Mouse (Mus musculus) limb, embryonic 10.5 days (tissue): ENCODE measurements around the gene Trim9. TPM values are rescaled to one million over a fixed set of nuclear protein-coding genes. Genes with fewer than 3 reads are reported as not detected.
A peak's percentile ranks its signal among the peaks of the same experiment; 100 is the strongest.

Experiments
- DNase-seq: peaks from one replicate; pipeline ENCODE4 v3.0.0-alpha.2; 2017; ENCODE audit warnings: low spot score
- H3K27ac ChIP-seq: fragments of 300-500 bp; sonication (generic); 2 replicates; pipeline ENCODE4 v1.5.1; 2016; ENCODE audit warnings: mild to moderate bottlenecking
- H3K27me3 ChIP-seq: fragments of 300-500 bp; sonication (generic); 2 replicates; pipeline ENCODE4 v1.6.1; 2016; ENCODE audit warnings: low read depth, mild to moderate bottlenecking; ENCODE audit not compliant: poor library complexity, severe bottlenecking
- H3K36me3 ChIP-seq: fragments of 300-500 bp; sonication (generic); 2 replicates; pipeline ENCODE4 v1.6.1; 2016; ENCODE audit warnings: mild to moderate bottlenecking, moderate library complexity
- H3K4me1 ChIP-seq: fragments of 300-500 bp; sonication (generic); 2 replicates; pipeline ENCODE4 v1.6.1; 2016
- H3K4me3 ChIP-seq: fragments of 300-500 bp; sonication (generic); 2 replicates; pipeline ENCODE4 v1.5.1; 2016; ENCODE audit warnings: mild to moderate bottlenecking, moderate library complexity
- H3K9me3 ChIP-seq: fragments of 300-500 bp; sonication (generic); replicated peaks from 2 replicates; pipeline ENCODE4 v1.6.1; 2016; ENCODE audit warnings: mild to moderate bottlenecking
- WGBS: fragments of 180-500 bp; shearing (Covaris S2); methylation state at CpG from one replicate; pipeline ENCODE4 v1.1.7; 2016; 5-methylcytosine and 5-hydroxymethylcytosine counted together
- polyA plus RNA-seq: library from polyadenylated mRNA; unstranded; fragments of >200 nt; fragmentation: Nextera tagmentation; extraction: Ambion mirVana; gene quantifications from 2 replicates; pipeline ENCODE4 v1.2.1, GENCODE M21; 2016

Gene Trim9
- polyA plus RNA-seq, 1 experiment from 2014 or later = 0.55 TPM

DNA sequence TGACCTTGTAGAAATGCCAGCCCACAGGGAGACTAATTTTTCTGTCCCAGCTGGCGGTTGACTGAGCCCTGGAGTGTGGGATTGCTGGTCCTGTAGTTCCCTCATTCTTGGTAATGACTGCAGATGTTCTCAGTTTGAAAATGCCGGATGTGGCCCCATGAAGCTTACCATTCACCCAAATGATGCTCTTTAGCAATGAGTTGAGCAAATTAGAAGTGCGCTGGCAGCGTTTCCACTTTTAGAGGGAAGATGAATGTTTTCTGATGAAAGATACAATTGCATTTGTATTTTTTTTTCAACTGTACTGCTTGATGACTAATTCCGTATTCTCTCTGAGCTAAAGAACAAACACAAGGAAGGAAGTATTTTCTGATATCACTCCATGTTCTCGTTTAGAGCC is 2.4 kb upstream of the Trim9 start:
- 84% methylated on average over 6 of the region's 6 CpGs for WGBS
- H3K4me1 ChIP-seq = peaks cover 27% of the 10 kb centered on the region
- H3K36me3 ChIP-seq = no peaks in the 10 kb centered on the region

DNA sequence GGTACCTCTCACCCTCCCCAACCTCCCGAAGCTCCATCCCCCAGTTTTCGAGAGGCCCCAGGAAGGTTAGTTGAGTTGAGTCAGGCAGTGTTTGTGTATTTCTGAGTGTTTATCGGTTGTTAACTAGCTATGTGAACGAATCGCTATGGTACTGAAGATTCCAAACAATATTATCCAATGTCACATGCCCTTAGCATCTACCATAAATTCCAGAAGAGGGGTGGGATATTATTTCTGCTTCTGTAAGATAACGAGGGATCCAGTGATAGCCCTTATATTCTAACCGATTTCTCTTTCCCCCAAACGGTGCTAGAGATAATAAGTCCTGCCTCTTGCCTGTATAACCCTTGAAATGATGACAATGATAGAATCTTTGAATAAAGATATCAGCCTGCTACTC is 612 bp upstream of the Trim9 start:
- H3K4me1 ChIP-seq = peaks cover 27% of the 10 kb centered on the region
- WGBS = 22% methylated on average over 8 of the region's 8 CpGs

More for the DNA sequence above, 2.4 kb upstream of the Trim9 start:
- no peak for DNase-seq
- Histone ChIP-seq H3K27ac (no peak overlapping the region), H3K27me3 (peaks cover 30% of the 10 kb centered on the region), H3K4me3 (no peak overlapping the region), H3K9me3 (no peaks in the 10 kb centered on the region)

DNA sequence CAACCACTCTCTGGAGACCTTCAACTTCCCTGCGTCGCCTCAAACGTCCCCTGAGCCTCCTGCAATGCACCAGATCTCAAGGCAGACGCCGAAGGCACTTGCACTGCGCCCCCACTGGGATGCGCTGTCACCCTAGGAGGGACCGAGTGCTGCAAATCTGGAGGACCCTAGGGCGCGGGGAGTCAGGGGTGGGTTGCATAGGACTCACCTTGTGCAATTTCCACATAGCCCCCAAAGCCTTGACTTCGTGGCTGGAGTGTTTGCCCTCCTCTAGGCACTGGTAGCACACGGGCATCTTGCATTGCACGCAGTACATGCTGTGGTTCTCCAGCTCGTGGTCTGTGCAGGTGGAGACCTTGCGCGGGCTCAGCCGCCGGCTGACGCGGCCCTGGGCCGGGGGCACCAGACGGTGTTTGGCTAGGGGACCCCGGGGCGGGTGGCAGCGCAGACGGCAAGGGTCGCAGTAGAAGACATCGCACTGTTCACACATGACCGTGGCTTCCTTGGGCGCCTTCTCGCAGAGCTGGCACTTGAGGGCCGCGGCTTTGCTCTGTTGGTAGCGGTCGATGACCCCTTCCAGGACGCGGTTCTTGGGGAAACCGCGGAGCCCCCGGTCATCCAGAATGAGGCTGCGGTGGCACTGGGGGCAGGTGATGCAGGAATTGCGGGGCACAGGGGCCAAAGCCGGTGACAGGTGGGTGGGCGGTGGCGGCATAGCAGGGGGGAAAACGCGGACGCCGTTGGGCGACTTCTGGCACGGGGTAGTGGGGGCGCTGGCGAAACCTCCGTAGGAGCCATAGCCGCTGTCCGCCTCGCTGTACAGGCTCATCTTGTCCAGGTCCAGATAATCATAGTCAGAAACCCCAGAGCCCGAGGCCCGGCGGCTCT is 1.0 kb downstream of the Trim9 start:
- no peaks in the 10 kb centered on the region for H3K36me3 ChIP-seq
- H3K9me3 ChIP-seq = no peaks in the 10 kb centered on the region
- peak; percentile 45 for DNase-seq
- peaks cover 38% of the 10 kb centered on the region for H3K27me3 ChIP-seq
- peaks cover 27% of the 10 kb centered on the region for H3K4me1 ChIP-seq
- H3K27ac ChIP-seq = no peak overlapping the region
- peak overlapping the region; percentile 74 for H3K4me3 ChIP-seq
- 1% methylated on average over 60 of the region's 60 CpGs for WGBS

More for the DNA sequence above, 612 bp upstream of the Trim9 start:
- Histone ChIP-seq H3K9me3 (no peaks in the 10 kb centered on the region), H3K27me3 (peaks cover 38% of the 10 kb centered on the region), H3K4me3 (peak overlapping the region; percentile 74), H3K27ac (no peak overlapping the region), H3K36me3 (no peaks in the 10 kb centered on the region)
- DNase-seq = no peak

DNA sequence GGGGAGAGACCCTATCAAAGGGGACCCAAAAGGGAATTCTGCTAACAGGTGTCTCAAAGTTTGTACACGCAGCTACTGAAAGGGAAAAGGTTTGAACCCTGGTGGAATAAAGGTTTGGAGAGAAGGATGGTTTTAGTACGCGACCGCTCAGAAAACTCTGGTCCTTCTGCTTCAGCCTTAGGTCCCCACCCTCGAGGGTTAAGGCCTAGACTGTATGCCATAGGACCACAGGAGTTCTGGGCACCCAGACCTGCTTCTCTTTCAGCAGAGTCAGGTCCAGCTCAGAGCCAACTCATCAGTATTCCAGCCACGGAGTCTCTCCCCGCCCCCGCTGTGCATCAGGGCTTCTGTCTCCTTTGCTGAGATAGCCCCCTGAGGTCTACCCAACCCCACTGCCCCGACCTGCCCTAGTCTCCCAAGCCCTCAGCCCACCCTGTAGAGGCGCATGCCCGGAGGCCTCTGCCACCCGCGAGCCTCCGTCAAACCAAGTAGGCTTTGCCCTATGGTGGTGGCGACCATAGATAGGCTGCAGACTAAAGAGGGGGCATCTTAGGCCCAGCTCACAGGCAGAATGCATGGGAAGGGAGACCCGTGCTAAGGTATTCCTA is 1.8 kb downstream of the Trim9 start:
- Histone ChIP-seq H3K9me3 (no peaks in the 10 kb centered on the region), H3K4me3 (peak overlapping the region; percentile 74), H3K27me3 (peaks cover 38% of the 10 kb centered on the region), H3K4me1 (peaks cover 27% of the 10 kb centered on the region), H3K36me3 (no peaks in the 10 kb centered on the region), H3K27ac (no peak overlapping the region)
- DNase-seq = no peak
- WGBS = 29% methylated on average over 16 of the region's 16 CpGs

DNA sequence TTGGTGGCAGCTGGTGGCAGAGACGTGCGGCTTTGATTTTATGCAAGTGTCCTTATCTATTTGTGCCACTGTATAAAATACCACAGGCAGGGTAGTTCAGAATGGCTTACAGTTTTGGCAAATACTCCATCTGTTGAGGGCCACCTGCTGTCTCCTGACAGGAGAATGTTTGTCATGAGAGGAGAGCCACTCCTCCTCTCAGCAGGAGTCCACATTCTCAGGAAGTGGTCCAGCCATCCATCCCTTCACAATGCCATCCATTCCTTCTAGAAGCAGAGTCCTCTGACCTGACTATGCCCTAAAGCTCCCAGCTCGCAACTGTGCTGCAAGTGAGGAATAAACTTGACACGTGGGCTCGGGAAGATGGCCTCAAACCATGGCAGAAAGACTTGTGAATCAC is 12.2 kb downstream of the Trim9 start:
- no peaks in the 10 kb centered on the region for H3K36me3 ChIP-seq
- H3K4me1 ChIP-seq = no peaks in the 10 kb centered on the region
- no peak overlapping the region for H3K27ac ChIP-seq
- no peak for DNase-seq
- no peaks in the 10 kb centered on the region for H3K27me3 ChIP-seq
- WGBS = 64% methylated on average over 5 of the region's 5 CpGs
- no peak overlapping the region for H3K4me3 ChIP-seq
- no peaks in the 10 kb centered on the region for H3K9me3 ChIP-seq

DNA sequence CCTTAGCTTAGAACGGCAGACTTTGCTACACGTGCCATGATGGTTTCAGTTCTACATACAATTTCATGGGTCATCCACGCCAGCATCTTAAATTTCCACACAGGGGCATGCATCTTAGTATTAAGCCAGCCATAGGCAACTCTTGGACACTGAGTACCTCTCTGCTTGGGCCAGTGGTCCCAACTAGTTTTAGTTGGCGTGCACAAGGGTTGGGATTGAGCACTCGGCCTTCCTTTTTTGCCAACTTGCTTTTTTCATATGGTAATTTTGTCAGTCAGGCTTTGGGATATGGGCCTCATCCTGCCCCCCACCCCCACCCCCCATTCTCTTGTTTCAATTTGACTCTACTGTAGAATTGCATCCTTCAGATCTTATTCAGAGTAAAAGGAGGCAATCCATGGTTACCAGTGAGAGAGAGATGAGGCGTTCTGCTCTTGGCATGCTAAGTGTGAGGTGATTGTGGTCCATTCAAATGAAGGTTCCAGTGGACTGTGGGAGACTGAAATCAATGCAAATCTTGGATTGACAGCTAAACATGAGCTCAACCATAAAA is 14.1 kb downstream of the Trim9 start:
- H3K4me3 ChIP-seq = no peak overlapping the region
- H3K9me3 ChIP-seq = no peaks in the 10 kb centered on the region
- DNase-seq = no peak
- H3K4me1 ChIP-seq = no peaks in the 10 kb centered on the region
- H3K27me3 ChIP-seq = no peaks in the 10 kb centered on the region
- no peak overlapping the region for H3K27ac ChIP-seq
- 87% methylated on average over 6 of the region's 6 CpGs for WGBS
- H3K36me3 ChIP-seq = no peaks in the 10 kb centered on the region

DNA sequence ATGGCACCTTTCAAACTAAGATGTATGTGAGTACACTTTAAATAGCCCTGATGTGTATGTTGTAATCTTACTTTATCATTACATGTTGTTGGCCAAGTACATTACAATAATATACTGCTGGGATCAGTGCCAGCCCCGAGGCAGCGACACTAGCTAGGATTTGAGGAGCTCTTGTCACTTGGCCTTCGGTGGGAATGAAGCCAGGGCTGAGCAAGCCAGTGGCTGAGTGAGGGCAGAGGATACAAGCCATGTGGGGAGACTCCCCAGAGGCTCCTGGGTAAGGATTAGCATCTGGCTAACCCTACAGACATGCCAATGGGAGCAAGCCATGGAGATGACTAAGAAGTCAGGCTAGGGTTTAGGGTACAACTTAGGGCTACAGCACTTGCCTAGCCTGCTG is 18.4 kb downstream of the Trim9 start:
- no peaks in the 10 kb centered on the region for H3K9me3 ChIP-seq
- H3K27me3 ChIP-seq = no peaks in the 10 kb centered on the region
- H3K27ac ChIP-seq = no peak overlapping the region
- H3K36me3 ChIP-seq = no peaks in the 10 kb centered on the region
- no peak overlapping the region for H3K4me3 ChIP-seq
- 85% methylated on average over 3 of the region's 3 CpGs for whole genome bisulfite sequencing
- no peaks in the 10 kb centered on the region for H3K4me1 ChIP-seq
- DNase-seq = no peak

DNA sequence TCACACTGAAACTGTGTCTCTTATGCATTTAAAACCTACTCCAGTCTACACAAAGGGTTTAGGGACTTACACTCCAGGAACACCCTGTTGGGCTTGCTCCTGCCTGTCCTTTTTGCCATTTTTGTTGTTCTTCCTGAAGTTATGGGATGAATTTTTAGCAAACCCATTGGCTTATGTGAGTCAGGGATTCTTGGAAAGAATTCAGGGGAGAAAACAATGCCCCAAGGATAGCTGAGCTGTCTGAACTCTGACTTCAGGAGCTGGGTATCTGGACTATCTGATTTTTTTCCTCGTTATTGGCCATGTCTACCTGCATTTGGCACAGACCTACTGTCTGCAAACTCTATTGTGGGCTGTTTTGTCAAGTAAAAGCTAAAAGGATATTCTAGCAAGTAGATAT is 20.5 kb downstream of the Trim9 start:
- Histone ChIP-seq H3K36me3 (no peaks in the 10 kb centered on the region), H3K27me3 (no peaks in the 10 kb centered on the region), H3K4me3 (no peak overlapping the region), H3K4me1 (no peaks in the 10 kb centered on the region), H3K27ac (no peak overlapping the region), H3K9me3 (no peaks in the 10 kb centered on the region)
- DNase-seq = no peak
- WGBS = 83% methylated on average over 1 of the region's 1 CpGs

DNA sequence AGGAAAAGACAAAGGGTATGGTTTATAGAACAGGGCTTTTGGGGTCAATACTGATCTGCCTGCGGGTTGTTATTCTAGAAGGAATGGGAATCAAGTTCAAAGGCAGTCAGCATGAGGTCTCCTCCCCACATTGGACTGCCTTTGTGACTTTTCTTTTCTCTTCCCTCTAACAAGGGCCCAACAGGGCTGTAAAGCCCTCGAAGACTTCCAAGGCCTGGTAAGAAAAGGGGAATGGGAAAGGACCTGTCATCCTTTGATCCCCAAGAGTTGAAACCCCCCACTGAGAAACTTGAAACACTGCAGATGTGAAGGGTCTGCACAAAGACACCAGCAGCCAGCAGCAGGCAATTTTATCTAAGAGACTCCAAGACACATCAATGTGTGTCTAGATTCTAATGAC is 21.0 kb downstream of the Trim9 start:
- H3K9me3 ChIP-seq = no peaks in the 10 kb centered on the region
- no peaks in the 10 kb centered on the region for H3K36me3 ChIP-seq
- 36% methylated on average over 2 of the region's 2 CpGs for WGBS
- H3K27me3 ChIP-seq = no peaks in the 10 kb centered on the region
- H3K4me1 ChIP-seq = no peaks in the 10 kb centered on the region
- DNase-seq = no peak
- H3K4me3 ChIP-seq = no peak overlapping the region
- H3K27ac ChIP-seq = no peak overlapping the region

DNA sequence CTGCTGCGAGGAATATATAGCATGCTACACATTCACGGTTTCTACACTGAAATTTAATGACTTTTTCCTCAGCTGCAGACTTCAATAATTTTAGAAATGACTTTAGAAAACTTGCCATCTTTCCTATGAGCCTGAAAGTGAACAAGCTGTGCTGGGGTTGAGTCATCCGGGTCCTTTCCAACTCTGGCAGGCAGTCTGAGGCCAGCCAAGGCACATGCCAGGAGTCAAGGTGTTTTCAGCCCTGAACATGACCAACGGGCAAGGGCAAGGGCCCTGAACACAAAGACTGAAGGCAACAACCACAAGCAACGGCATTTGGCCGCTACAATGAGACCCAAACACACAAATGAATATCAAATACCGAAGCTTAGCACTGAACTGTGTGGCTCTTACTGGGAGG is 21.6 kb downstream of the Trim9 start:
- Histone ChIP-seq H3K4me1 (no peaks in the 10 kb centered on the region), H3K9me3 (no peaks in the 10 kb centered on the region), H3K27ac (no peak overlapping the region), H3K36me3 (no peaks in the 10 kb centered on the region), H3K27me3 (no peaks in the 10 kb centered on the region), H3K4me3 (no peak overlapping the region)
- DNase-seq = no peak
- 80% methylated on average over 7 of the region's 7 CpGs for WGBS

DNA sequence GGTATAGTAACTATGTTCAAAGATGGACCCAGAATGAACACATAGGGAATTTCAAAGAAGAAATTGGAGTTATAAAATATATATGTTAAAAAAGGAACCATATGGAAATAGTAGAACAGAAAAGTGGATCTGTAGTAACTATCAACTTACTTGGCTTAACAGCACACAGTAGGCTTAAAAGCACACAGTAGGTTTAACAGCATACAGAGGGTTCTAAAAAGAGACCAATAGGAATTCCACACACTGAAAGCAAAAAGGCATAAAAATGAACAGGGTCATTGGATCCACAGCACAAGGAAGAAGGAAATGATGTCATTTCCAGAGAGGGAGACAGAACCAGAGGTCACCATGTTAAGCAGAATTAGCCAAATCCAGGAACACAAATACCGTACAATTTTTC is 24.6 kb downstream of the Trim9 start:
- Histone ChIP-seq H3K9me3 (no peaks in the 10 kb centered on the region), H3K4me1 (no peaks in the 10 kb centered on the region), H3K4me3 (no peak overlapping the region), H3K36me3 (no peaks in the 10 kb centered on the region), H3K27ac (no peak overlapping the region), H3K27me3 (no peaks in the 10 kb centered on the region)
- no peak for DNase-seq
- WGBS = 87% methylated on average over 1 of the region's 1 CpGs

DNA sequence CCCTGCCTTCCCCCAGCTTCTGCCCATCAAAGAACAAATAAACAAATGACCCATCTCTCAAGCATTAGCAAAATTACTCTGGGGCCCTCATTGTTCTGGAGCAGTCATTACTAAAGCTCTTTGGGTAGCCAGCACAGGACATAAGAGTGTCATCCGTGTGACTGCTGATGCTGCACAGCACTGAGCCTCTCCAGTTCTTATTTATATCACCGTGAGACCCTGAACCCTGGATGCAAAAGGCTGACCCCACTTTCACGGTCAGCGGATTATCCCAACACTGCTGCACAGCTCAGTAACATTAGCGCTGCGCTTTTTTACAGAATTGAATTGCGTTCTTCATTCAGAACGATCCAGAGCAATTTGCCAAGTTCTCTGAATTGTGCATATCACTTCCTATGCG is 31.3 kb downstream of the Trim9 start:
- H3K36me3 ChIP-seq = no peaks in the 10 kb centered on the region
- no peaks in the 10 kb centered on the region for H3K27me3 ChIP-seq
- H3K4me3 ChIP-seq = no peak overlapping the region
- no peaks in the 10 kb centered on the region for H3K4me1 ChIP-seq
- H3K27ac ChIP-seq = no peak overlapping the region
- 88% methylated on average over 9 of the region's 9 CpGs for WGBS
- no peak for DNase-seq
- H3K9me3 ChIP-seq = no peaks in the 10 kb centered on the region

DNA sequence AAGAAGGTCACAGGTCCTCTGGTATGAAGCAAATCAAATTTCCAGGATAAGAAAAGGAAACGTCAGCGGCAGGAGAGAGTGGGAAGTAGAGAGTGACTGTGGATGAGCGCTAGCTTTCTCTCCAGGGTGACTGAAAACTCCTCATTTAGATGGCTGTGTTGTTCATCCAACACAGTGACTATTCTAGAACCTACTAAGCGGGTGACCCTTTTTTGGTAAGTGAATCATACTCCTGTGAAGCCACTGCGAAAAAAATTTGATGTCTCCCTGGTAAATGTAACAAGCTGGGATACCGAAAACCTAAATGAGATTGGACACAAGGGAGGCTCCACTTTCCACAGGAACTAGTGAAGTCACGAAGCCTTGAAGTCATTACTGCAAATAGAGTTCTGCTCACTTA is 39.5 kb downstream of the Trim9 start:
- no peak overlapping the region for H3K27ac ChIP-seq
- WGBS = 91% methylated on average over 7 of the region's 7 CpGs
- H3K36me3 ChIP-seq = no peaks in the 10 kb centered on the region
- DNase-seq = no peak
- no peaks in the 10 kb centered on the region for H3K9me3 ChIP-seq
- no peaks in the 10 kb centered on the region for H3K4me1 ChIP-seq
- H3K4me3 ChIP-seq = no peak overlapping the region
- H3K27me3 ChIP-seq = no peaks in the 10 kb centered on the region
